Mouse (Mus musculus): ENCODE results near the gene Tmem56.

DNA sequence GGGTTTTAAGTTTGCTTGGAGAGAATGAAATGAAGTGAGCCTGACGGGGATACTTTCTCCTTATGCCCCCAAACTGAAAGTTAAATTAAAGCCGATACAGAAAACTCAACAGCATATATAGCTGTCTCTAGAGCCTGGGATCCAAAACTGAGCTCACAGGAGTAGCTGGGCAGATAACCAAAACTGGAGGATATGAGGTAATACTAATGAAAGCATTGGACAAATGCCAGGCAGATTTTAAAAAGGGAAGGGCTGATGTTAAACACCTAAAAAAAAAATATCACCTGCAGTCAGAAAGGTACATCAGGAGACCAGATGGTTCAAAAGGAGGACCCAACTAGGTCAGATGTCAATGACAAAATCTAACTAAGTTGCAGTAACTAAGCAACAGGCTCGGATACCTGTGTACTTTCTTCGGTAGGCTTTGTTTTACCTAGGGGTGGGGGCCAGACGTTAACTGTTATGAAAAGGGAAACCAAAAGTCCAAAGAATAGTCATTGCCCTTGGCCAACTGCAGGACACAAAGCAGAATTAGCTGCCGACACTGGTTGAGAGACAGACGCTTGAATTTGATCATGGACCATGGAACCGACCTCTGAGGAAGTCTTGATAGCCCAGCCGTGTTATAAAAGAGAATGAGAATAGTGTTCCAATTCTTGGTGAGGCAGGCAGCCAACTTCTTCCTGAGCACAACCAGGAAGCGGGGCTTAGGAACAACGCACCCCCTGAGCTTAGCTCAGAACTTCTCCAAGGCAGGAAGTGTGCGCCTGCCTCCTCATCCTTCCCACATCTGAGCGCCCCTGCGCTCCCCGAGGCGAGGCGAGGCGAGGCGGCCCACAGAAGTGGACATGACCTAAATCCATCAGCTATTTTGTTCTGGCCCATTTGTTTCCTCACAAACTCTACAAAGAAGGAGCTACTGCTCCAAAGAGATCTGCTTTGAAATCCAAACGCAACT is 24.1 kb downstream of the Tmem56 start:
- TF ChIP-seq FLI1 (IDR thresholded peaks at IDR 0.05; ENCODE audit: low read length): no peak
- TF ChIP-seq GATA1 (IDR thresholded peaks at IDR 0.05; ENCODE audit: borderline replicate concordance, low read length): no peak
